Mouse (Mus musculus) retina, postnatal 7 days (tissue): Measurements from ENCODE around the gene Elof1.
"Not testable (repeated sequence)": the region's sequence is repeated elsewhere in the genome, so short reads cannot be mapped to it uniquely, and the experiment has no call there.

Experiments
- DNase-seq: peaks from one replicate; pipeline ENCODE4 v3.0.0-alpha.2; 2012; ENCODE audit warnings: low read depth, low spot score

Elof1 gene

DNA sequence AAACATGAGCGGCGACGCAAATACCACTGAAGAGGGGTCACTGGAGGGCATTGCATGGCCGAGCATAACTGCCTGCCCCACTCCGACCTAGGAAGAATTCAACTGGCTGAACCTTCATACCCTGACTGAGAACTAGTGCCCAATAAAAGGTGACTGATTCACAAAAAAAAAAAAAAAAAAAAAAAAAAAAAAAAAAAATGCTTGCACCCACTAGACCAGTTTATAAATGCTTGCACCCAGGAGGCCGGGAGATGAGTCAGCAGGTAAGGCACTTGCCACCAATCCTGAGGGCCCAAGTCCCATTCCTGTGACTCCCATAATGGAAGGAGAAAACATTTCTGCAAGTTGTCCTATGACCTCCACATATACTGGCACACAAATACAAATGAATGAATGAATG lies 24.2 kb downstream of the Elof1 start:
- no peak for DNase-seq

DNA sequence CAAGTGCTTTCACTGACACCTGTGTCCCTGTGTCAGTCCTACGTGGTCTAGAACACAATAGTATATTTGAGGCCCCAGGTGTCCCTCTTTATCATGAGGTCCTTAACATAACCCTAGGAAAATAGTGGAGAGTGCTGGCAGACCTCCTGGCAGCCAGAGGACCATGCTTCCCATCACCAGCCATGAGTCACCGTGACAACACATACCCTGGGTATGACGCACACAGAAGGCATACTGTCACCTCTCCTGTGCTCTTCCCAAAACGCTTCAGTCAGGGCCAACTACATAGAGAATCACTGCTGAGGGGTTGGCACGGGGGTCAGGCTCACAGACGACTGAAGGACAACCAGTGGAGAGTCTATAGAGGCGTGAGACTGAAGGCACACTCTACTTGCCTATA lies 27.0 kb downstream of the Elof1 start:
- DNase-seq, result no peak

DNA sequence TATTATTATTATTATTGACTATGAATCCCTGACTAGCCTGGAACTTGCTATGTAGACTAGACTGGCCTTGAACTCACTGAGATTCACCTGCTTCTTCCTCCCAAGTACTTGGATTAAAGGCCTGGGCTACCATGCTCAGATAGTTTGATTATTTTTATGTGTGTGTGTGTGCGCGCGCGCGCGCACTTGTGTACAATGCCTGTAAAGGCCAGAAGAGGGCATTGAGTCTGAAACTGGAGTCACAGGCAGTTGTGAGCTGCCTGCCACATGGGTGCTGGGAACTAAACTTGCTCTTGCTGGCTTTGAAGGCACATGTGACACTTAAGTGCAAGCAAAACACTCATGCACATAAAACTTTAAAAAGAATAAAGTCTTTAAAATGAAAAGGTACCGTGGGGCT lies 27.7 kb downstream of the Elof1 start:
- DNase-seq, result no peak

DNA sequence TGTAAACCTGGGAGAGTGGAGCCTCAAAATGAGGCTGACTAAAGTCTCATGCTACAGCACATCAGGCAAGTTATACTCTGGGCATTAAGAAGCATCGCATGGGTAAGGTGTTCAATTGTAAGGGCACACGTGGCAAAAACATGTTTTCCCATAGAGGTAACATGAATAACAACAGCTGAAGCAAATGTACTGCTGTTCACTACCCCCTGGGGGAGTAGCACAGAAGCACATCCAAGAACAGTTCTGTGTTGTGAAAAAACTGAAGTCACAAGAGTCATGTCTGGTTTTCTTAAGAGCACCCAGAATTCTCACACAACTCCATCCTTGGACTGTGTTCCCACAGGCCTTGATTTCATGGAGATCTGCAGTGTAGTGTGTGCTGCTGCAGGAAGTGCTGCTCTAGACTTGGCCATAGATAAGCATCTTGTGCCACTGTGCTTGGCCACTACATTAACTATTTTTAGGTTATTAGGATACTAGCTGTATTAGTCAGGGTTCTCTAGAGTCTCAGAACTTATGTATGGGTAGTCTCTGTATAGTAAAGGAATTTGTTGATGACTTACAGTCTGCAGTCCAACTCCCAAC lies 29.8 kb downstream of the Elof1 start:
- DNase-seq, result no peak

DNA sequence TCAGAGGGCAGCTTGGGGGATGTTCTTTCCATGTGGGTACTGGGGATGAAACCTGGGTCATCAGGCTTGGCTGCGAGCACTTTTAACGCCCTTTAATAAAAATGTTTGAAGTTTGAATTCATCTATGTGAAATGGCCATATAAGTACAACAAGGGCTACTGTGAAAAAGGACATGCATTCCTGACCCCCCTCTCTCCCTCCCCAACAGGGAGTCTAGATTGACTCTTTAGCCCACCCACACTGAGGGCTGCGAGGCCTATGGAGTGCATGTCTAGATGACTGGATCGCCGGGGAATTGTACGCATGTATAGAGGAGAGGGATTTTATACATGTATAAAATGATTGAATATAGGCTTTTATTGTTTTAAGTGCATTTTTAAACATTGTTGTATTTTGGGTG lies 31.0 kb downstream of the Elof1 start:
- DNase-seq, result no peak

DNA sequence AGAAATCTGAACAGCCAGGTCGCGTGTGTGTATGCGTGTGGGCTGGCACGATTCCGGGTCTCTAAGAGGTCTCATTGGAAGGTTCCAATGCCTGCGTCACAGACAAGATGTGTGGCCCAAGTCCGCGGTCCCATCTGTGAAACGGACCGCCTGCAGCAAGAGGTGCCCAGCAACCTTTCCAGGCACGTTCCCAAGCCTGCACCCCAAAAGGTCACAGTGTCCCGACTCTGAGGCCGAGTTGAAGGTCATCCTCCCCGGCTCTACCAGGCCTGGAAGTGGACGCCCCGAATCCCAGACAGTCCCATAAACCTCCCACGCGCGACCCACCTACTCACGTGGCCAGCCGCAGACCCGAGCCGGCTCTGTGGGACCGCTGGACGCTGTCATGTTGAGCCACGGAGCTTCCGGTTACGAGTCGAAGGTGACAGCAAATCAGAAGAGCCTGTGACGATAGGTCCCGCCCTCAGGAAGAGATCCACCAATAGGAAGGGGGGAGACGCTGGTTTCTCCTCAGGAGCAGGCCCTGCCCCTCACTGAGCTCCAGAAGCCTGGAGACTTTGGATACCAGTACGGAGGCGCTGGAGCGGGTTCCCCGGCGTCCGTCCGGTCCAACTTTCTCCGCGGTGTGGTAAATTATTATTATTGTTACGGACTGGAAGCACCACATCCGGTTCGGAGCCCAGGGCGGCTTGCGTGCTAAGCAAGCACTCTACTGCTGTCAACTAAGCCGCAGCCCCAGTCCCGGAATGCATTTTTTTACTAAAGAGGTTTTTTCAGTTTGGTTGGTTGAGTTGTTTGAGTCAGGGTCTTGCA lies 31.7 kb downstream of the Elof1 start, which contains the start of gene Ecsit:
Ecsit (minus strand) TSS at position 417 of the 813 bp plus-strand sequence.
- DNase-seq, result peak; percentile 91

DNA sequence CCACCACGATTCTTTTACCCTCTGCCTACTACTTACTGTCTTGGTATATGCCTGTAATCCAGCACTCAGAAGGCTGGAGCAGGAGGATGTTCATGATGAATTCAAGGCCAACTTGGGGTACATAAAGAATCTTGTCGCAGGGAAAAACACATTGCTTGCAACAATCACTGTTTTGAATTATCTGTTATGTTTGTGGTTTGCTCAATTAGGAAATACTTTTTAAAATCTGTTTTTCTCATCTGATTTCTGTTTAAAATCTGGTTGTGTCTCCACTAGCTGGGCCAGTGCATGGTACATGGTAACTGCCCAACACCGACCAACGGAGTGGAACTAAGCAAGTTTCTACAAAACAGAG lies 32.3 kb downstream of the Elof1 start:
- no peak for DNase-seq

DNA sequence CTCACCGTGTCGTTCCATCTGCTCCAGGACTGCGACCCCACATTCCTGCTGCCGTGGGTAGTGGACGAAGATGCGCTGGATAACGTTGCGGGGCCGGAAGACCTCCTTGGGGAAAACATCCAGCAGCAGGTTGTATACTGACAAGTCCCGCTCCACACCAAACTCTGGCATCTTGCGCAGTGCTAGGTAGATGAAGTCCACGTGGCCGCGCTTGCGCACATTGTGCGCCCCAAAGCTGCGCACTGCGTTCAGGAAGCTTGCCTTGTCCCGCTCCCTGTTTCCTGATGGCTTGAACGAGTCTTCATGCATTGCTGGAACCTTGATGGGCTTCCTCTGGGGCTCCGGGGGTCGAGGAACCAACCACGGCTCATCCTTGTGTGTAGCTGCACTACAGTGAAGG lies 40.7 kb downstream of the Elof1 start:
- DNase-seq, result no peak

DNA sequence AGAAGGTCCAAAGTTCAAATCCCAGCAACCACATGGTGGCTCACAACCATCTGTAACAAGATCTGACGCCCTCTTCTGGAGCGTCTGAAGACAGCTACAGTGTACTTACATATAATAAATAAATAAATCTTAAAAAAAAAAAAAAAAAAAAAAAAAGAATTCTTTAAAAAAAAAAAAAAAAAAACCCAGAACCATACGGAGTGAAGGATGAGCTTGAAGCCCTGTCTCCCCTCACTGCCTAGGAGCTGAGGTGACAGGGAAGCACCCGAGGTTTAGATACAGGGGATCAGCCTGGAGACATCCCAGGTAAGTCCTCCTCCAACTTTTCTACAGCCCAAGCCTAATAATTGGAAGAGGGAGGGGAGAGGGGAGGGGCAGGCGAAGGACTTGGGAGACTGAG lies 41.2 kb downstream of the Elof1 start:
- not testable (repeated sequence) for DNase-seq

DNA sequence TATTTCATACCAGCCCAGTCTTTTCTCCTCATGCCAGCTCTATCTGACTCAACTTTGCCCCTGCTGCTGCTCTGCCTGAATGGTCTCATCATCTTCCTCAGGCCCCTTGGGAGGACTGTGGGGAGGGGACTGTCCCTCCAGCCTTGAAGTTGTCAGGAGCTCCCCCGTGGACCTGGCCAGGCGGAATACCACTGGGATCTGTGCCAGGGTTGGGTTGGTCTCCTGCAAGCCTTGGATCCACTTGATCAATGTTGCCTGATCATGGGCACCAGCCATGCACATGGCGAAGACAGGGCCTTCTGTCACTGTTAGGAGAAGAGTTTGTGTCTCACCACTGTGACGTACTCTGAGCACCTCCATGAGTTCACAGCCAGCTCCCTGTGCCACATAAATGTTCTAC lies 44.7 kb downstream of the Elof1 start:
- no peak for DNase-seq

DNA sequence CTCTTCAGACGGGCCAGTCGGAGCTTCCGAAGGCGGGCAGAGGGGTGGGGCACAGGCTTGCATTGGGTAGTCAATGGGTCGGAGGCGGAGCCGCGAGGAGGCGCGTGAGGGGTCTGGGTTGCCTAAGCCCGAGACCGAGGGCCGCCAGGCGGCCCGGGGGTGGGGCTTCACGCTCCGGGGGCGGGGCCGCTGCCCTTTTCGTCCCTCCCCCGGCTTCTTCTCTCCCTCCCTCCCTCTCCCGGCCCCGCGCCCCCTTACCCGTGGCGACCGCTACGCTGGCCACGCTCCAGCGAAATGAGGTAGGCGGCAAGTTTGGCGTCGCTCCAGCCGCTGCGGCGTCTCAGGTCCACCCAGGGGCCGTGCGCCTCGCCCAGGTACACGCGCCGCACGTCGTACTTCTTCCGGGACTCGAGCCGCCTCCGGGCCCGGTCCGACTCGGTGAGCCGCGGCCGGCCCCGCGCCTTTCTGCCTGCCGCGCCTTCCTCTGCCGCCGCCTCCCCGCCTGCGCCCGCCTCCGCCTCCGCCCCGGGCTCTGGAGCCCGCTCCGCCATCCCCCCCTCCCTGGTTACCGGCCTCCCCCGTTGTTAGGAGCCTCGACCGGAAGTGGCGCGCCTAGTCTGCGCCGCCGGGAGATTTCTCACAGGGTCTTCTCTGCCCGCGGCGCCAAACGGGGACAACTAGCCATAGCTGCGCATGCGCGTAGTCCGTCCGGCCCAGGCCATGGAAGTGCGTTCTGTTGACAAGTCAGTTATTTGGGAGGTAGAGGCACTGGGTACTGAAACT lies 46.0 kb downstream of the Elof1 start, which contains the start of the genes Gm49318 and Zfp653:
Gm49318 (minus strand) TSS at position 469 of the 783 bp plus-strand sequence.
Zfp653 (minus strand) TSS at position 586 of the 783 bp plus-strand sequence.
- DNase-seq, result peak; percentile 96

DNA sequence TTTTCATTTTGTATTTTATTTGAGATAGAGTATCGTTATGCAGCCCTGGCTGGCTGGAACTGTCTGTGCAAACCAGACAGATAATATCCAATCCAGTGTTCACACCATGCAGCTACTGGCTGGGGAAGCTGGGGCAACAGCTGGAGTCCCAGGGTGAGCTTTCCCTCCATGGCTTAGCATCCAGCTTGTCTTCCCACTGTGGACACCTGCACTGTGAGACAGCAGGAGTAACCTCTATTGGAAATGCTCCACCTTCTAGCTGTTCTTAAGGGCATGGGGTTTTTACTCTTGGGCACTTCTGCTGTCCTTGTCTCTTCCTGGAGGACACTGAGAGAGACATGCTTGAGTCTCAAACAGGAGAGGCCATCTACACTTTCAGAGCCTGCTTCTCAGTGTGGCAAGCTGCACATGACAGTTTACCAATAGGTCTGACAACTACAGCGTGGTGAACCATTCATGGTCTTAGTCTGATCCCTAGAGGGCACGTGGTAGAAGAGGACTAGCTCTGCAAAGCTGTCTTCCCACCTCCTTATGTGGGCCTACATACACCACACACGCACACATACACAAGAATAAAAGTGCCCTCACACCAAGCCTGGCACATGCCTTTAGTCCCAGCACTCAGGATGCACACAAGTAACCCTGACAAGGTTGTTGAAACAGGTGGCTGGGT lies 47.0 kb downstream of the Elof1 start:
- no peak for DNase-seq

DNA sequence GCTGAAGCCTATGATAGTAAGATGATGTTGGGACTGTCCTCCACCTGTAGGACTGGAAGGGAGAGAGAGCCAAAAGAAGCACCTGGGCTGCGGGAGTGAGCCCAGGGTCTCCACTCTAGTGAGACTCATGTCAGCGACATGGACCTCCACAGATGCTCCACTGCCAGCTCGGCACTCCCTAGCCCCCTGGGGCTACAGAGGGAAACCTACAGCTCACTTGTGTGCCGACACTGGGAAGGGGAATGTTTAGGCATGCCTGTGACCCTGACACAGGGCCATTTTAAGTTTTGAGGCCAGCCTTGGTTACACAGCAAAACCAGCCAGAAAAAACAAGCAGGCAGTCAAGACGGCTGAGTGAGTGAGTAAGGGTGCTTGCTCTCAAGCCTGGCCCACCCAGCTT lies 49.8 kb downstream of the Elof1 start:
- DNase-seq, result no peak

DNA sequence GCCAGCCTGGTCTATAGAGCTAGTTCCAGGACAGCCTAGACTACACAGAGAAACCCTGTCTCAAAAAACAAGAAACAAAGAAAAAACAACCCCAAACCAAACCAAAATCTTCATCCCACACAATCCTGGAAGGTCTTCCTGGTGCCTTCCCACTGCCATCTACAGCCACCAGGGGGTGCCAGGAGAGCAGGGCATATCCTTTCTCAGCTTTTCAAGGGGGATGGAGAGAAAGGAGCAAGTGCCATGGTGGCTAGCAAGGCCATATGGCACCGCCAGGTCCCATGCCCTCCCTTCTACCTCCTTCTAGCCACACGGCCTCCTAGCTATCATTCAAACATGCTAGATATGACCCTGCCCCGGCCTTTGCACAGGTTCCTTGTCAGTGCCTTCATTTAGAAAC lies 50.5 kb downstream of the Elof1 start:
- DNase-seq, result no peak

DNA sequence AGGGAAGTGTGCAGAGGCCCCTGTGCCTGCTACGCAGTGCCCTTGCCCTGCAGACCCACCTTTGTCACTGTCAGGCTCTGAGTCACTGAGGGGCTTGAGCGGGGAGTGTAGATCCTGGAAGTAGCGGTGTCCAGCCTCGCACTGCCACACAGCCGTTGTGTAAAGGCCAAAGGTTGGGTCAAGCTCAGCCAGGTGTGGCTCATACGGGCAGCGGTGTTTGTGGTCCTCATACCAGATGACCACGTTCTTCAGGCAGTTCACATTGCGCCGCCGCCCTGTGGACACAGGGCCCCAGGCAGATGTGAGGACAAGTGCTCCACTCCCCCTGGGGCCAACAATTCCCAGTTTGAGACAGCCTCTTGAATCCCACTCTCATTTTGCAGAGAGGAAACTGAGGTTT lies 51.3 kb downstream of the Elof1 start:
- DNase-seq, result no peak

DNA sequence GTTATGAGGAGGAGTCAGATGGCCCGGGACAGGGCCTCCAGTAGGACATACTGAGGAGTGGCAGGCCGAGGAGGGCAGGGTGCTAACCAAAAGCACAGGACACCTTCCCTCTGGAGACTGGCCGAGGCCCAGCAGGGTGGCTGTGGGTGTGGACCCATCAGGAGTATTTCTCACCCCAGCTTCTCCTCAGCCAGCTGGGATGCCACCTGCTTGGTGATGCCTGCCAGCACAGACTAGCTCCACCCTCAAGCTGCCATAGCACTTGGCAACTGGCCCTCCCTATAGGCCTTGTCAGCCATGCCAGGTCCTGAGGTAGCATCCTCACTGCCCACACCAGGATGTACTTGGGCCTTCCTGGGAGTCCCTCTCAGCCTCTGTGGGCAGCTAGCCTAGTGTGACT lies 52.6 kb downstream of the Elof1 start:
- no peak for DNase-seq
